Mouse (Mus musculus): Measurements from ENCODE around the gene Itgb5.
A peak's percentile ranks its signal among the peaks of the same experiment; 100 is the strongest.

Itgb5 gene

DNA sequence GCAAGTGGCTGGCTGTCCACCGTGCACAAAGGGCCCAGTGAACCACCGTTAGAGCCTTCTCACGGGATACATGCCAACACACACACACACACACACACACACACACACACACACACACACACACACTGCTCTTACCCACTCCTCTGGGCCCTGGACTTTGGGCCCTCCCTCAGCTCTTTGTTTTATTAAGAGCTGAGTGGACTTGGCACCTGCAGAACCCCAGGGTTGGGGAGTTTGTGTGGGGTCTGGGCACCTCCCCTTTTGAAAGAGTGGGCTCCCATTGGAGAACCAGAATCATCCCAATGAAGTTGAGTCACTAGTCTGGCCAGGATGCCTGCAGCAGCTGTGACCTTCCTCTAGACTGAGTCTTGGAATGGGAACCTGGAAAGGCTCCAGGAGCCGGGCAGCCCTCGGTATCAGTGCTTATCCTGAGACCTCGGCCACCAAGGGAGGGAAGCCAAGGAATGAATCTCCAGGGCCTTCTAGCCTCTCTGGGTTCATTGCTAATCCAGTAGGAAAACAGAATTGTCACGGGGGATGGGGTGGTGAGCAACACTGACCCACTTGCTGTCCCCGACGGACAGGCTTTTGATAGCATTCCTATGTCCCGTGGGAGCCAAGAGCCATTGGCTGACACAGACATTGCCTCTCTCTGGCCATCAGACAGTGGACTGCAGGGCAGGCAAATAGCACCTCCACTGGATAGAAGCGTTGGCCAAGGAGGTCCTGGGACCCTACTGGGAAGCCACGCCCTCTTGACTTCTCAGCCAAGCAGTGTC is 87.2 kb downstream of the Itgb5 start:
- DNase-seq = no peak

DNA sequence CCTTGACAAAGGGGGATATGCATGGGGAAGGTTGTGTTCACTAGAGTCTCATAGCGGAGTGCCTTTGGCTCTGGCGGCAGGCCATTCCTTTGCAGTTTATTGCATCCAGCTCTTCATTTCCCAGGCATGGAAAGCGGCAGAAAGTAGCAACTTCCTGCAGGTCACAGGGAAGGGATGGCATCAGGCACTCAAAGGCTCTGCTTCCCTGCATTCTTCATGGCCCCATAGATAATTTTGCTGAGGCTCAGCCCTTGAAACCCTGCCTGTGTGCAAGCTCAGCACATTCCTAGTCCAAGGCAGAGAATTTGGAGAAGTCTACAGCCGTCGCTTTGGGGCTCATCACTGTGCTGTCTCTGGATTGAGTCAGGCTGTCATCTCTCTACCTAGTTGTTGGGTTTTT is 87.9 kb downstream of the Itgb5 start:
- DNase-seq = no peak

DNA sequence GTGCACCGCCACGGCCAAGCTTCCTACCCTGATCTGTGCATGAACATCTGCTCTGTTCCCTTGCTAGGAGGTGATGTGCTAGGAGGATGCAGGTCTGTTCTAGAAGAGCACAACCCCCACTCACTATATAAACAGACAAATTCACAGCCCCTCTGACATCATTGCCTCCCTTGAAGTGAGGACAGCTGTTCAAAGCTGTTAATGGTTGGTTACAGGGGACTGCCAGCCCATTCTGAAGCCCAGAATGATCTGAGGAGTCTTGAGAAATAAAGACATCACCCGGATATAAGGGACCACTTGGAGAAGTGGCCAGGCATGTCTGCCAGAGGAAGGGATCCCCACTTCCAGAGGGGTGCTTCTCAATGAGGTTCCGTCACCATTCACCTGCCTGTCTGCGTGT is 88.5 kb downstream of the Itgb5 start:
- no peak for DNase-seq

DNA sequence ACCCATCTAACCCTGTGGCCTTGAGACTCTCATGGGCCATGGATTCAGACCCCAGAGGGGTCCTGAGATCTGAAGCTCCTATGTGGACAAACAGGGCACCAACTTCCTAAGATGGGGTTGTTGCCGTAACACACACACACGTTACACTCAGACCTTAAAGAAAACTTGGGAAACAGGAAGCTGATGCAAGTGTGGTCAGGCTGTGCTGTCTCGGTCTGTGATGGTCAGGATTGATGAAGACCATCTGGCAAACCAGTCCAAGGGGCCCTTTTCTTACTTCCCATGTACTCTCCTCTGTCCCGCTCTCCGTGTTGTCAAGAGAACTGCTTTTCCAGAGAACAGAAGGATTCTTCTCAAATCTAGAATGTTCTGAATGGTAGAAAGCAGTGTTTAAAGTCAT is 92.0 kb downstream of the Itgb5 start:
- DNase-seq = no peak

DNA sequence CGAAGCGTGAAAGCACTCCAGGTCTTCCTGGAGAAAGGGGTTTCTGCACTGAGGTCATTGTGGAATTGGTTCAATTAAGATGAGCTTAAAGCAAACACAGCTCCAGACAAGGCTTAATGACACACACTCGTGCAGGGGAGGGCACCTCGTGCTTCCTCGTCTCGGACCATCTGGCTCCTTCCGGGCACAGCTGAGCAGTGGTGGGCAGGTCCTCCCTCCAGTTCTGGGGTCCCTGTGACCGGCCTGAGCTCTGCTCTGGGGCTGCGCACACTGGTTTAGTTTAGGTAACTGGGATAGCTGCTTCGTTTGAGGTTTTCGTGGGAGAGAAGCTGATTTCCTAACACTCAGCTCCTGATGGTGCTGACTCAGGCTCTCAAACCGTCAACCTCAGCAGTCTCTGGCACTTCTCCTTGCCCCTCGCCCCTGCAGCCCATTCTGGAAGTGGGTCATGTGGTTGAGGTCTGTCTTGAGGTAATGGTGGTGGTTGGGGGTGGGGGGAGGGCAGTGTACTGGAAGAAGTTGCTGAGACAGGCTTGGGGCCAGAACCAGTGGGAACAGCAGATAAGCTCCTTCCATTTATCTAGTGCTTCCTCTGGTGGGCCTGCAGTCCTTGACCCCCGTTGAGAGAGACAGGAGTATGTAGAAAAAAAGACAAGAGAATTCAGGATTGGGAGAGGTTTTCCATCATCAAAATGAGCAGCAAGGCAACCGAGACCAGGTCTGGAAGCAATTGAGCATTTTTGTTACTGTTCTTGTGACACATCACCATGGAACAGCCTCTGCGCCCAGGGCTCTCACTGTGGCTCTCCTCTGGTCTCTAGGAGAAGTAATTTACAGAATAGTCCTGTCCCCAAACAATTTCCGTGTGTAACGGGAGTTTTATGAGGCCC is 92.9 kb downstream of the Itgb5 start:
- peak; percentile 55 for DNase-seq

DNA sequence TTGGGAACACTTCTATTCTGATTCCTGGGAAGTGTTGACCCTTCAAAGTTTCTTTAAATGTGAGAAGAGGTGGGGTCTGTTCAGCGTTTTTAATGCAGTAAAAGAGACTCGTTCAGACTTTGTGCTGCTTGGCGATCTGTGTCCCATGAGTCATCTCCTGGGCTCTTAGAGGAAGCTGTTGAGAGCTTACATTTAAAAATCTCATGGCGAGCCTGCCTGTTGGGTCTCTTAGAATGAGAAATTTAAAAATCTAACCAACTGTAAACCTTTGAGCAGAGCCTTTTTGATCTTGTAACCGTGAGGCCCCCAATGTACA is 93.5 kb downstream of the Itgb5 start:
- no peak for DNase-seq

DNA sequence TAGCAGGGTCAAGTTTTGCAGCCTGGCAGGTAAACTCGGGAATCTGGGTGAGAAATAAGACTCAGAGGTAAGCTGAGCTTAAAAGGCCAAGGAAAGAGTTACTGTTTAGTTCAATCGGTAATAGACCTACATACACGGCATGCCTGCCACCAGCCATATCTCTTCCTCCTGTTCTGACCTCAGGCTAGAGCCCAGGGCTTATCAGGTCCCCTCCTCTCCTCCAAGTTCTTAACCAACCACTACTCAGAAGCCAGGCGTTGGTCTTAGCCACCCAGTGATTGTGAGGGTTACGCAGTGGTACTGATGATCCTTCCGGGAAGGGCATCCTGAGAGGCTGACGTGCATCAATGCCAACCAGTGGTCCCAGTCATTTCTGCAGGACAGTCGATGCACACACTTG is 94.3 kb downstream of the Itgb5 start:
- DNase-seq = no peak

DNA sequence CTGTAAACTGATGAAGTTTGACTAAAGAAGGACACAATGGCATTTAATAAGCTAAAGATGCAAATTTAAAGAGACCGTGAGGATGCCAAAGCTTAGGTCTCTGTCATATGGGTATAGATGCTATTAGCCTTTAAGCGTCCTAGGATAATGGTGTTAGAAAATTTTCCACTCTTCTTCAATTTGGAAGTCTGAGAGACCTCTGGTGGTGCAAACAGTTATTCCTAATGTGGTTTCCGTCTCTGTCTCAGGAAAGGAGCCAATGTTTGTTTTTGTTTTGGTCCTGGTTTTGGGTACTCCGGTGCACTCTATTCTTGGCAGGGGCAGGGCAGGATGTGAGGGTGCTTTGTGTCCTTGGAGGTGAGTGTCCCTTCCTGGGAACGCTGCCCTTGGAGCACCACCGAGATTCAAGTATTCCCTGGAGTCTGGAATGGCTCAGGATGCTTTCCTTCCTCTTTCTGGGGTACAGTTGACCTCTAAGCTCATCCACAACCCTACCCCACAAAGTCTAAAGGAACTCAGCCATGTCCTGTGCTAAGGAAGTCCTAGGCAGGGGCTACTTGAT is 97.9 kb downstream of the Itgb5 start:
- DNase-seq = no peak

DNA sequence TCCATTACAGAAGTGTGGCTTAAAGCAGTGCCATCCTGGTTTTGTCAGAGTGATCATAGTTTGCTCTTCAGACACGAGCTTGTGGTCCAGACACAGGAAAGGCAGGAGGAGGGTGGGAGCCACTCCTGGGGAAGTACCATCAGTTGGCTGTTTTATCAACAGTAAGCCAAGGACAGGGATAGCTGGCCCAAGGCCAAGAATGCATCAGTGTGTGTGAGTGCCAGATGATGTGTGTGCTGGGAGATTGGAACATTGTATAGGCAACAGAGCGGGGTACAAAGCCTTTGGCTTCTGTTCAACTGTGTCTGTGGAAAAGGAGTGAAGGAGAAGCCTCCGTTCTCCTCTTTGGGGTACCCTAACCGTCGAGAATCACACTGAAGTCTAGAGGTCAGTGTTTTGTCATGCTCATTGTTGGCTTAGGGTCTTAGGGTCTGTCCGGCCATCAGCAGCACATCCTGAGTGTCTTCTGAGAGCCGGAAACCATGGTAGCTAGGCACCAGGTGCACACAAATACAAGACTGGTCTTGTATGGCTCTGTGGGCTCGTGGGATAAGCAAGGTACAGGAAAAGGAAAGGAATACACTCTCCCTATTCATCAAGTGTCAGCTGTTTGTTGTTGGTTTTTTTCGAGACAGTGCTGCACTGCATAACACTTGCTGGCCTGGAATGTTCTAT is 99.5 kb downstream of the Itgb5 start:
- no peak for DNase-seq

DNA sequence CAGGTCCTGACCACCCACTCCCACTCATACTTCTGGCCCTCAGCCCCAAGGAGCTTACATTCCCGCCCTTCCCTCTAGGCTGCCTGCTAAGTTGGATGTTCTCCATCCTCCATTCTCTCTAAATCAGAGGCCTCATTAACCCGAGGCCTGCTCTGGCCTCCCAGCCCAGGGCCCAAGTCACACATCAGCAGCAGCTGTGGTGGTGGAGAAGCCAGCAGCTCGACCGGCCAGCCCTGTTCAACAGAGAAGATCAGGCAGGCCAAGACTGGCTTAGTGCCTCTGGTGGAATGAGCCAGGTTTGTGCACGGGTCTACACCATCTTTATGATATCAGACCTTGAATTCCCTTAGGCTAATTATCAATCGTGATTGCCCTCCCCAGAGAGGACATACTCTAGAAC is 101.3 kb downstream of the Itgb5 start:
- no peak for DNase-seq

DNA sequence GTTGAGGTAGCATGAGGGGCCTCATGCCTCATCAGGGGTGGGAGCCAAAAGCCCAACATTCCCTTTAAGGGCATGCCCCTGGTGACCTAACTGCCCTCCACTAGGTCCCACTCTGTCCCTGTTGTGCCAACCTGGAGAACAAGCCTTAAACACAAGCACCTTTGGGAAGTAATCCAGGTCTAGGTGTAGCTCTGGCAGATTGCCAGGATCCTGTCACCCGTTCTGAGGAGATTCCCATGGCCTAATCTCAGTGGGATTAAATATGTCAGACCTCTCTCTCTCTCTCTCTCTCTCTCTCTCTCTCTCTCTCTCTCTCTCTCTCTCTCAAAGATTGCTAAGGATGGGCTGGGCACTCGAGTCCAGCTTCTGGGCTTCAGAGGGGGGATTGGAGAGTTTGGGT is 102.2 kb downstream of the Itgb5 start:
- no peak for DNase-seq

DNA sequence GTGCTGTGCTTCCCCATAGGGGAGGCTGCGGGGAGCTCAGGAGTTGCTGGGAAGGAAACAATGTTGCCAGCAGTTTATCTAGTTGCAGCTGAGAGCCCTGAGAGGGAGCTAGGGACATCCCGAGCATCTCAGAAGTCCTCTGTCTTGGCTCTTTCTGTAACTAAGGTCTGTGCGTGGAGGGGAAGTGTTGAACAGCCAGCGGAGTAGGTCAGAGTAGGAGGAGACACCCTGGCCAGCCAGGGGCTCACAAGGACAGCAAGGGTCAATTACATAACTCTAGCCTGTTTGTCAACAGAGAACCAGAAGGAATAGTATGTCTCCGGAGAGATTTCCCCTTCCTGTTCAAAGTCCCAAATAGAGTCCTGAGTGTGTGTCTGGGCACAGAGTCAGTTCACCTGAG is 102.7 kb downstream of the Itgb5 start:
- no peak for DNase-seq

DNA sequence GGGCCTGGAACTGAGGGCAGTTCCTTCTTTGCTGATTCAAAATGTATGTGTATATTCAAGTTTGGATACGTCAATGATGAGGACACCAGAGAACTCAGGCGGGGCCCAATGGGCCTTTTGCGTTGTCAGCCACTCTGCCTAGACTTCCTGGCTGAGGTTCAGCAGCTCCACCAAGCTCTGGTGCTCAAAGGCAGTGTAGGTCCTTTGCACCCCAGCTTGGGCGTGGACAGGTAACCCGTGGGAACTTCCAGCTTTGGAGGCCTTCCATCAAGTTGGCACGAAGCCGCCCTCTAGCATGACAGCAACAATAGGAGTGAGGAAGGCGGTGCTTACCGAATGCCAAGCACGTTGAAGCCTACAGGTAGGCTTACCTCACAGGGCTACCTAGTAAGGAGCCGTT is 103.9 kb downstream of the Itgb5 start:
- DNase-seq = no peak

DNA sequence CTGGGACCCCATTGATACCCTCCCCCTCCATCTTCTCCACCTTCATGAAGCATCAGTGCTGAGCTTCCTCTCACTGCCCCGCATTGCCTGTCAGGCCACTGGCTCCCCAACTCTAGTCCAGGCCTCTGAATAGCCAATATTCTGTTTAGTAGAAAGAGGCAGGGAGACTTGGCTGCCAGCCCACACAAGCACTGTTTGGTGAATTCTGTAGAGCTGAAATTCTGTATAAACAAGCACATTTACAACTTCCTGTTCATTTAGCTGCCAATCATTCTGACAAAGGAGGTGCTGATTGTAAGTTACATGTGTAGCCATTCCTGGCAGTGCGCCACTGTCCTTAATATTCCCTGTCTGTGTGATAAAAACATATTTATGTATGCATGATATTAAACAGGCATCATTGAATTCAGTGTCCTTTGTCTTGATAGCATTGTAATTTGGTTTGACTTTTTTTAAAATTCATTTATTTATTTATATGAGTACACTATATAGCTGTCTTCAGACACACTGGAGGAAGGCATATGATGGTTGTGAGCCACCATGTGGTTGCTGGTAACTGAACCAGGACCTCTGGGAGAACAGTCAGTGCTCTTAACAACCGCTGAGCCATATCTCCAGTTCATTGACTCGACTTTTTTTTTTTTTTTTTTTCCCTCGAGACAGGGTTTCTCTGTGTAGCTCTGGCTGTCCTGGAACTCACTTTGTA is 105.4 kb downstream of the Itgb5 start:
- no peak for DNase-seq

DNA sequence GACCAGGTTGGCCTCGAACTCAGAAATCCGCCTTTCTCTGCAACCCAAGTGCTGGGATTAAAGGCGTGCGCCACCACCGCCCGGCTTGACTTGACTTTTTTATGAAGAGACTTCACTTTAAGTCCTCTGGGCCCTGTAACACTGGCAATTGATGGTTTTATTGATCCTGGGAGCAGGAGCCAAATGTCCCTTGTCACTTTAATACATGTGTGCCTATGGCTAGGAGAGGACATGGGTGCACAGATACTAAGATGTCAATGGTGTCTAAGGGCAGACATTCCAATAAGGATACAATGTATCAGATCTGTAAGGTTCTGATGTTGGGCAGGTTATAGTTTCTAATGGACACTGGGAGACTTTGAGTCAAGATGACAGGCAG is 105.9 kb downstream of the Itgb5 start:
- DNase-seq = no peak

DNA sequence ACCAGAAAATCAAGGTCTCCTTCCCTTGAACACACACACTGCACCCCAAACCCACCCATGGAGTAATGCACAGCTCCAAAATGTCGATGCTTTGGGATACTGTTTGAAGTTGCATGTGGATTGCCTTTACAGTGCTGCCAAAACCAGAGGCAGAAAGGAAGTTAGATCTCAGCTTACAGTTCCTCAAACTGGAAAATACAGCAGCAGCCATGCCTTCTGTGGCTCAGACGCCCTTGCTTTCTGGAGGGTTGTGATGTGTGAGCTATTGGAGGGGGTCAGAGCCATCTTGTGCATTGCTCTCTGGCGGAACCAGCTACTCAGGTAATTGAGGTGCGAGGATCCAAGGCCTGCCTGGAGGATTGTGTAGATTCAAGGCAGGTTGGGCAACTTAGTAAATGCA is 107.4 kb downstream of the Itgb5 start:
- DNase-seq = no peak

DNA sequence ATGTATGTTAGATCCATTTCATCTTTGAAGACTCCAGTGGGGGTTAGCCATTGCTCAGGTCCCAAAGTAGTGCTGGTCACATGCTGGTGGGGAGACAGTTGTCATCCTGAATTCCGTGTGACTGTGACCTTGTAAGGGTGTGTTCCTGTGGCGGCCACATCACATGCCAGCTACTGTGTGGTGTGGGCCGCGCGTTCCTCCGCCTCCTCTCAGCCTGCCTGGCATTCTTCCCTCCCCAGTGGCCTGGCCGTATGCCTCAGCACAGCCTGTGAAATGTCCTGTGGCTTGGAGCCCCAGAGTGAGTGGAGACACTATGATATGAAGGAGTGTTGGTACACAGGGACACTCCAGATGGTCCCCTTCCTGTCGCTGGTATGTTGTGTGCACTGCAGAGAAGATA is 108.1 kb downstream of the Itgb5 start:
- no peak for DNase-seq

DNA sequence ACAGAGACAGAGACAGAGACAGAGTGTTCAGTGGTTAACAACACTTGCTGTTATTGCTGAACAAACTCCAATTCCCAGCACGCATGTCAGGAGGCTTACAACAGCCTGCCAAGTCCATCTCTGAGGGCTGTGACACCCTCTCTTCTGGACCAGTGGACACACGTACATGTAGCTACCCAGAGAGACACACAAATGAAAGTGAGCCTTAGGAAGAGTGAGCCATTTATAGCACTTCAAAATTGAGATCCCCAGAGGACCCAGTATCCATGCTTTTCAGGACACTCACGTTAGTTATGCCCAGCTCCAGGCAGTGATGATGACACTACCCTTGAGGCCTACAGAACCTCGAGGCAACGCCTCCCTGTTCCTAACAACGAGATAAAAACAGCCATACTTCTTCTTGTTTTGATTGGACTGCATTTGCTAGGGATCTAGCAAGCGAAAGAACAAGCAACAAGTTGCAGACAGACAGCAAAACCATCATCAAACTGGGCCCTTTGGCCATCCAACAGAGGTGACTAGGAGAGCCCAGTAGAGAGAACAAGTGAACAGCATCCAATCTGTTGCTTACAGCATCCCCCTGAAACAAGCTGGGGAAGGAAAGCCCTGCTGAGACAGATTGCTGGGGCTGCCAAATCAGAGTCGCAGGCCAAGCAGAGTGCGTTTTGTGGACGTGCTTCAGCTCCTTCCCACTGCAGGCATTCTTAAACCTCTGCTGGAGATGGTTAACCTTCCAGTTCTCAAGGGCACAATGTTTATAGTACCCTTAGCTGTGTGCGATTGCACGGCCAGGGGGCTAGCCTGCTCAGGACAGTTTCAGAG is 109.1 kb downstream of the Itgb5 start:
- no peak for DNase-seq

DNA sequence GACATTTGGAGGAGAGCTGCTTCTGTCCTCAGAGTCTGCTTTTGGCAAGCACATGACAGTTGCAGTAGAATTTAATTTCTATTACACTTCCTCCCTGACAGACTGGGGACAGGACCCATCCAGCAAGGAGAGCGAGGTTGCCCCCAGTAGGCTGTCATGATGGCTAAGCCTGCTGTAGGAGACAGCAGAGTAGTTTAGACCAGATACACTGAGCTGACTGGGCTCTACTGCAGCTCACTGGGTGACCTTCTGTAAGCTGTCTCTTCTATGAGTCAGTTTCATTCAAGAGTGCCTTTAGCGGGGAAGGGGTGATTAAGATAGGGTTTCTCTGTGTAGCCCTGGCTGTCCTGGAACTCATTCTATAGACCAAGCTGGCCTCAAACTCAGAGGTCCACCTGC is 109.7 kb downstream of the Itgb5 start:
- DNase-seq = no peak

DNA sequence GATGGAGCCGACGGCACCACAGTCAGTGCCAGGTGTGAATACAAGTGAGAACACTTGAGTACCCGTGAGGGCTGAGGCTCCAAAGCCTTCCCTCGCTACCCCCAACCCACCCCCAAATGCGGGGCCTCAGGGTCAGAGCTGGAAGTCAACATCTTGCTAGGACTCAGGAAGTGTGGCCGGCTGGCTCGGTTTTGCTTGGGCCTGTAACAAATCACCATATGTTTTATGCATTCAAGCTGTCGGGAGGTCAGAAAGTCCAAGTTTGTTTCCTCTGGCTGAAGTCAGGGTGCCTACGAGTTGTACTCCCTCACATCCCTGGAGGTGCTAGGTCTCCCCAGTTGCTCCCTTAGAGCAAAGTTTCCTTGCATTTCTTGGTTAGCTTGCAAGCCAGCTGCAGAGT is 110.2 kb downstream of the Itgb5 start:
- DNase-seq = peak; percentile 63

DNA sequence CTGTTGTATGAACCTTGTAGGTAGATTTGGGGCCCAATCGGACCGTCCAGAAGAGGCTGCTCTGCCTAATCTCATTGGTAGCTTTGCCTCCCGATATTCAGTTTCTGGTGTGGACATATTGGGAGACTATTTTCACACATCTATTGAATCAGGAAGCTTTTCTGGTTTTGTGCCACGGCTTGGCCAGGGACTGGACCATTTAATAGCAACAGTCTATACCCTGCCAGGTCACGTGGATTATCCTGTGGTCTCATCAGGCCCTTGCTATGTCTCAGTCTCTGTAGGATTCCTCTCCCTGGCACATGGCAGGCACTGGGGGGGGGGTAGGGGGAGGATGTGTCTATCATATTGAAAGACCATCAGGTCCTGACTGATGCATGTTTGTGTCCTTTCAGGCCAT is 110.6 kb downstream of the Itgb5 start:
- DNase-seq = no peak

DNA sequence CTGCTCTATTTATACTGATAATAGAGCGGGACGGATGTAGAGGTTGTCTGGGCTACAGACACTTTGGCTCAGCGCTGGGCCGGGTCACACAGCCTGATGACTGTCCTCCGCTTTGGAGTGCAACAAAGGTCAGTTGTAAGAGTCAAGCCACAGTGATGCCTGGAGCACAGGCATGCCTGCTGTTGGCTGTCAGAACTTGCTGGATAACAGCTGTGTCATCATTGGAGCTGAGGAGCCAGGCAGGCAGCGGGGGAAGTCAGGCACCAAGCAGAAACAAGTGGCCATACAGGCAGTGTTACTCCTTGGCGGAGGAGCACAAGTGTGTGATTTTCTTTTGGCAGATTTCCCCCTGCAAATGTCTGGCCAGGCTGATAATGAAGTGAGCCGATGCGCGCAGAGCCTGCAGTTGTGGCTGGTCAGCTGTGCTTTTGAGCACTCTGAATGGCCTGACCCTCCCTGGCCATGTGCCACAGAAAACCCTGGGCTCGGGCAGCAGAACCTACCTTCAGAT is 111.9 kb downstream of the Itgb5 start:
- peak; percentile 57 for DNase-seq

Measured in embryo, embryonic 11 days (tissue).